Mouse (Mus musculus): ENCODE data around the gene Abca2. TPM values are rescaled to one million over a fixed set of nuclear protein-coding genes. Genes with fewer than 3 reads are reported as not detected.

The Abca2 gene
- 0.09 and 0.11 TPM in 2 replicates for polyA plus RNA-seq (2012)

- peaks cover 33% of the 10 kb centered on the region for H3K27me3 ChIP-seq (ENCODE audit: control insufficient read depth)
Measured at GRCm38 (mm10) chr2:25428442-25429236, at the start of gene Abca2. Abca2 (plus strand) TSS chr2:25428703.

DNA sequence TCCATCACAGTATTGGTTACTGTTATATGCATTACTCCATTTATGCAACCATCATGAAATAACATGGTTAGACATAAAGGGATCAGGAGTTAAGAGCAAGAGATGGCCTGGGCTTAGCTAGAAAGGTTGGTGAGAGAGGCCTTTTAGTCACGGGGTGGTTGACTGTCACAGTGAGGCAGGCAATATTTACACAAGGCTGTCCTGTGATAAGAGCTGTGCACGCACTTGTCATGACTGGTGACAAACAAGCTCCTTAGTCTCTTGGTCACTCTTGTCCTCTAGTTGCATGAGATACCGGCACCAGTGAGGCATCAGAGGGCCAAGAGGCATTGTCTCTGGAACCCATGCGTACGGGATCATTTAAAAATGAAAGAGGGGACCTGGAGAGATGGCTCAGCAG lies 44.0 kb upstream of the Abca2 start:
- TF ChIP-seq TAL1 (IDR thresholded peaks at IDR 0.05; ENCODE audit: low read length) (no peak), GATA1 (IDR thresholded peaks at IDR 0.05; ENCODE audit: low read length) (no peak)
- H3K9me3 ChIP-seq (ENCODE audit: control insufficient read depth, low read length): no peaks in the 10 kb centered on the region

More at GRCm38 (mm10) chr2:25428442-25429236, at the start of gene Abca2:
- H3K4me3 ChIP-seq (replicated peaks): peak within 1 kb of the TSS; percentile 65
- H3K9me3 ChIP-seq (ENCODE audit: control insufficient read depth, low read length): no peaks in the 10 kb centered on the region
- TF ChIP-seq GATA1 (IDR thresholded peaks at IDR 0.05; ENCODE audit: low read length) (no peak), TAL1 (IDR thresholded peaks at IDR 0.05; ENCODE audit: low read length) (no peak)
- H3K4me1 ChIP-seq (ENCODE audit: control insufficient read depth): peaks cover 23% of the 10 kb centered on the region
- H3K36me3 ChIP-seq (ENCODE audit: control insufficient read depth): no peaks in the 10 kb centered on the region

GRCm38 (mm10) chr2:25391266-25391665 lies 37.2 kb upstream of the Abca2 start:
- H3K36me3 ChIP-seq (ENCODE audit: control insufficient read depth): no peaks in the 10 kb centered on the region
- H3K9me3 ChIP-seq (ENCODE audit: control insufficient read depth, low read length): no peaks in the 10 kb centered on the region
- peaks cover 28% of the 10 kb centered on the region for H3K27me3 ChIP-seq (ENCODE audit: control insufficient read depth)
- TF ChIP-seq GATA1 (IDR thresholded peaks at IDR 0.05; ENCODE audit: low read length) (no peak), TAL1 (IDR thresholded peaks at IDR 0.05; ENCODE audit: low read length) (no peak)
- no peak overlapping the region for H3K4me3 ChIP-seq (replicated peaks)
- H3K4me1 ChIP-seq (ENCODE audit: control insufficient read depth): peaks cover 10% of the 10 kb centered on the region

More for the DNA sequence above, 44.0 kb upstream of the Abca2 start:
- H3K4me1 ChIP-seq (ENCODE audit: control insufficient read depth): no peaks in the 10 kb centered on the region
- no peak overlapping the region for H3K4me3 ChIP-seq (replicated peaks)
- no peaks in the 10 kb centered on the region for H3K36me3 ChIP-seq (ENCODE audit: control insufficient read depth)
- H3K27me3 ChIP-seq (ENCODE audit: control insufficient read depth): peaks cover 7% of the 10 kb centered on the region

DNA sequence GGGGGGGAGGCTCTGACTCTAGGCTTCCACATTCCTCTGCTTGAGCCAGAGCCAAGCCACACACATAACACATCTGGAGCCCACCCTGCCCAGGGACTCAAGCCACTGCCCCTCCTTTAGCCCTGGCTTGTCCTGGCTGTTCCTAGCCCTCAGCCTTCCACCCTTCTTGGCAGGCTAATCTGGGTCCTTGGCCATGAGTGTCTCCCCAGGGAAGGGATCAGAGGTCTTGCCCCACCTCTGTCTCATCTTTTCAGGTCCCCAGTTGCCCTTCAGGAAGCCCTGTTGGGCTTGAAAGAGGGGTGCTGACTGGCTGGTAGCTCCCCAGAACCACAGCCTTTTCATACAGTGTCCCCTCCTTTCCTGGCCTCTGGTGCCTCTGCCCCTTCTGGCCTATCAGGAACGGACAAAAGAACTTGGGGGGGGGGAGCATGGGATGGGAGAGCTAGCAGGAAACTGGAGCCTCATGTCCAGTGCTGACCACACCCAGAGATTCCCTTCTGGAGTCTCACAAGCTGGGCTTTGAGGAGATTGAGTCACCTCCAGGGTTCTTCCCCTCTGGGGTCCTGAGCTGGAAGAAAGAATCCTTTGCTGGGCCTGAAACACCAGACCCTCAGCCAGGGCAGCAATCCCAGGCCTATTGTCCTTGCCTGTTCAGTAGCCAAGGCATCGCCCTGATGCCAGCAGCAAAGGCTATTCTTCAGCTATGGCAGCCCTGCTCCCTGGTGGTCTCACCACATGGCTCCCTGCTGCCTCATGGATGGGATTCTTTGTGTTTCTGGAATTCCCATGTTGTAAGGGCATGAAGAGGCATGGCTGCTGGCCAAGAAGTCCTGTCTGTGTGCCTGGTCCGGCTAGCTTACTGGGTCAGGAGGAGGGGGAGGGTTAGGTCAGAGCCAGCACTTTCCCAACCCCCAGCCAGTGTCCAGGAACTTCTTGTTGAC lies 34.0 kb upstream of the Abca2 start:
- TF ChIP-seq GATA1 (IDR thresholded peaks at IDR 0.05; ENCODE audit: low read length) (no peak), TAL1 (IDR thresholded peaks at IDR 0.05; ENCODE audit: low read length) (no peak)
- peaks cover 56% of the 10 kb centered on the region for H3K27me3 ChIP-seq (ENCODE audit: control insufficient read depth)
- peaks cover 11% of the 10 kb centered on the region for H3K4me1 ChIP-seq (ENCODE audit: control insufficient read depth)
- no peaks in the 10 kb centered on the region for H3K9me3 ChIP-seq (ENCODE audit: control insufficient read depth, low read length)
- no peaks in the 10 kb centered on the region for H3K36me3 ChIP-seq (ENCODE audit: control insufficient read depth)
- no peak overlapping the region for H3K4me3 ChIP-seq (replicated peaks)

DNA sequence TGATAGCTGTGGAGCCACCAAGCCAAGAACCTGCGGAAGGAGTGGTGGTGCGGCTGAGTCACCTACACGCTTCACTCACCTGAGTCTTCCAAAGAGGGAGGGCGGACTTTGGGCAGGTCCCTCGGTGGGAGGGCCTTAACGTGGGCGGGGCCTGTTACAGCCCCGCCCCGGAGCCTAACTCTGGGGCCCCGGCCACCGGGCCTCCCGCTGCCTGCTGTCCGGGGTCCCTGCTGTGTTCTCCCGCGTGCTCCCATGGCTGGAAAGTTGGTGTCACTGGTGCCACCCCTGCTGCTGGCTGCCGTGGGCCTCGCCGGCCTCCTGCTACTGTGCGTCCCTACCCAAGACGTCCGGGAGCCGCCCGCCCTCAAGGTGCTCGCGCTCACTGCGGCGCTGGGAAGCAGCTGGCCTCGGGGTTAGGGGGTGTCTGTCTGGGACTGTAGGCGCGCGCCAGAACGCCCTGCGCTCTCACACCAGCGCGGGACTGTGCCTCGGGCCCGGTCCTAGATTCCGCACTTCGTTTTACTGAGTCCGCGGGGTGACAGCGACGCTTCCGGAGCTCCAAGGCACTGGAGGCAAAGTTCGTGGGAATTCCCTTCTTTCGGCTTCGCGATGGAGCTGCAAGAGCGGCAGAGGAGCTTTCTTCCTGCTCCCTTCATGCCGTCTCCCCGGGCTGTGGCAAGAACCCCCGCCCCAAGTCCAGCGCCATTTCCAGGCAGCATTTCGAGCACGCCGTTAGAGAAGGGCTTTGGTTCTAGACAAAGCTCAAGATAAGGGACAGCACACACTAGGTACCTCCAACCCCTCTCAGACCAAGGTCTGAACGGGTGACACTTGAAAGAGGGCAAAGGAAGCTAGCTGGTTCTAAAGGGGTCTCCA lies 32.5 kb upstream of the Abca2 start, which contains the start of gene Entpd2:
TSS of gene Entpd2 (plus strand) at position 154 of the 876 bp plus-strand sequence.
- H3K27me3 ChIP-seq (ENCODE audit: control insufficient read depth): peaks cover 70% of the 10 kb centered on the region
- peaks cover 14% of the 10 kb centered on the region for H3K4me1 ChIP-seq (ENCODE audit: control insufficient read depth)
- no peaks in the 10 kb centered on the region for H3K9me3 ChIP-seq (ENCODE audit: control insufficient read depth, low read length)
- TF ChIP-seq GATA1 (IDR thresholded peaks at IDR 0.05; ENCODE audit: low read length) (no peak), TAL1 (IDR thresholded peaks at IDR 0.05; ENCODE audit: low read length) (no peak)
- peak within 1 kb of the TSS; percentile 45 for H3K4me3 ChIP-seq (replicated peaks)
- no peaks in the 10 kb centered on the region for H3K36me3 ChIP-seq (ENCODE audit: control insufficient read depth)

- no peak overlapping the region for H3K4me3 ChIP-seq (replicated peaks)
- no peaks in the 10 kb centered on the region for H3K36me3 ChIP-seq (ENCODE audit: control insufficient read depth)
- peaks cover 14% of the 10 kb centered on the region for H3K4me1 ChIP-seq (ENCODE audit: control insufficient read depth)
- no peaks in the 10 kb centered on the region for H3K9me3 ChIP-seq (ENCODE audit: control insufficient read depth, low read length)
- TF ChIP-seq GATA1 (IDR thresholded peaks at IDR 0.05; ENCODE audit: low read length) (no peak), TAL1 (IDR thresholded peaks at IDR 0.05; ENCODE audit: low read length) (no peak)
- peaks cover 75% of the 10 kb centered on the region for H3K27me3 ChIP-seq (ENCODE audit: control insufficient read depth)
Measured at GRCm38 (mm10) chr2:25396597-25396983, 31.9 kb upstream of the Abca2 start.

GRCm38 (mm10) chr2:25397010-25397409 lies 31.5 kb upstream of the Abca2 start:
- Histone ChIP-seq H3K4me3 (replicated peaks) (no peak overlapping the region), H3K9me3 (ENCODE audit: control insufficient read depth, low read length) (no peaks in the 10 kb centered on the region), H3K36me3 (ENCODE audit: control insufficient read depth) (no peaks in the 10 kb centered on the region), H3K4me1 (ENCODE audit: control insufficient read depth) (peaks cover 14% of the 10 kb centered on the region), H3K27me3 (ENCODE audit: control insufficient read depth) (peaks cover 79% of the 10 kb centered on the region)
- no peak for TF ChIP-seq GATA1 (IDR thresholded peaks at IDR 0.05; ENCODE audit: low read length)
- no peak for TF ChIP-seq TAL1 (IDR thresholded peaks at IDR 0.05; ENCODE audit: low read length)

GRCm38 (mm10) chr2:25398065-25398464 lies 30.4 kb upstream of the Abca2 start:
- Histone ChIP-seq H3K36me3 (ENCODE audit: control insufficient read depth) (no peaks in the 10 kb centered on the region), H3K4me1 (ENCODE audit: control insufficient read depth) (peaks cover 18% of the 10 kb centered on the region), H3K9me3 (ENCODE audit: control insufficient read depth, low read length) (no peaks in the 10 kb centered on the region), H3K27me3 (ENCODE audit: control insufficient read depth) (peaks cover 90% of the 10 kb centered on the region), H3K4me3 (replicated peaks) (no peak overlapping the region)
- no peak for TF ChIP-seq TAL1 (IDR thresholded peaks at IDR 0.05; ENCODE audit: low read length)
- no peak for TF ChIP-seq GATA1 (IDR thresholded peaks at IDR 0.05; ENCODE audit: low read length)

Data from erythroblast, embryonic 14.5 days (primary cell).